Mouse (Mus musculus): Measurements from ENCODE around the gene Map3k12. TPM values are rescaled to one million over a fixed set of nuclear protein-coding genes. Genes with fewer than 3 reads are reported as not detected.

Gene Map3k12
- polyA plus RNA-seq, 1 experiment from 2014 or later, result 14.3 TPM

GRCm38 (mm10) chr15:102505073-102505769 is 11.6 kb downstream of the Map3k12 start:
- H3K27ac ChIP-seq (replicated peaks; ENCODE audit: low read depth, low read length), result no peak overlapping the region
- peaks cover 27% of the 10 kb centered on the region for H3K36me3 ChIP-seq (ENCODE audit: control insufficient read depth, insufficient read depth, low read length)
- H3K9me3 ChIP-seq (ENCODE audit: control insufficient read depth, low read length), result no peaks in the 10 kb centered on the region
- ATAC-seq (ENCODE audit: insufficient number of reproducible peaks, low FRiP score, low TSS enrichment, low read depth) (no peak), DNase-seq (ENCODE audit: low spot score) (no peak)
- no peak overlapping the region for H3K4me2 ChIP-seq (ENCODE audit: low read depth, severe bottlenecking)
- H3K4me1 ChIP-seq (ENCODE audit: control insufficient read depth, insufficient read depth, low read length), result peaks cover 6% of the 10 kb centered on the region
- H3K27me3 ChIP-seq (ENCODE audit: control insufficient read depth, insufficient read depth, low read length), result no peaks in the 10 kb centered on the region
- 67% methylated on average over 12 of the region's 12 CpGs for WGBS
- H3K9ac ChIP-seq (ENCODE audit: low read length), result no peak overlapping the region
- no peak overlapping the region for H3K4me3 ChIP-seq (ENCODE audit: low read depth, low read length)

- peaks cover 36% of the 10 kb centered on the region for H3K36me3 ChIP-seq (ENCODE audit: control insufficient read depth, insufficient read depth, low read length)
- WGBS, result 89% methylated on average over 9 of the region's 9 CpGs
Measured at GRCm38 (mm10) chr15:102503924-102504782, 12.7 kb downstream of the Map3k12 start.

GRCm38 (mm10) chr15:102503447-102503846 is 13.4 kb downstream of the Map3k12 start, which contains the start of gene Gm10337:
Gene Gm10337, plus strand, starts transcription at chr15:102503722.
- peaks cover 38% of the 10 kb centered on the region for H3K36me3 ChIP-seq (ENCODE audit: control insufficient read depth, insufficient read depth, low read length)
- no peak within 1 kb of the TSS for H3K9ac ChIP-seq (ENCODE audit: low read length)
- no peak within 1 kb of the TSS for H3K27ac ChIP-seq (replicated peaks; ENCODE audit: low read depth, low read length)
- 90% methylated on average over 1 of the region's 1 CpGs for WGBS
- H3K4me2 ChIP-seq (ENCODE audit: low read depth, severe bottlenecking), result no peak within 1 kb of the TSS; the same call in 1 of the 2 replicates
- no peaks in the 10 kb centered on the region for H3K4me1 ChIP-seq (ENCODE audit: control insufficient read depth, insufficient read depth, low read length)
- no peak for DNase-seq (ENCODE audit: low spot score)
- no peaks in the 10 kb centered on the region for H3K9me3 ChIP-seq (ENCODE audit: control insufficient read depth, low read length)
- no peak for ATAC-seq (ENCODE audit: insufficient number of reproducible peaks, low FRiP score, low TSS enrichment, low read depth)
- H3K27me3 ChIP-seq (ENCODE audit: control insufficient read depth, insufficient read depth, low read length), result no peaks in the 10 kb centered on the region
- H3K4me3 ChIP-seq (ENCODE audit: low read depth, low read length), result no peak within 1 kb of the TSS

More at GRCm38 (mm10) chr15:102503924-102504782, 12.7 kb downstream of the Map3k12 start:
- Histone ChIP-seq H3K27me3 (ENCODE audit: control insufficient read depth, insufficient read depth, low read length) (no peaks in the 10 kb centered on the region), H3K27ac (replicated peaks; ENCODE audit: low read depth, low read length) (no peak overlapping the region), H3K4me1 (ENCODE audit: control insufficient read depth, insufficient read depth, low read length) (no peaks in the 10 kb centered on the region), H3K4me2 (ENCODE audit: low read depth, severe bottlenecking) (no peak overlapping the region; the same call in 1 of the 2 replicates), H3K9ac (ENCODE audit: low read length) (no peak overlapping the region), H3K4me3 (ENCODE audit: low read depth, low read length) (no peak overlapping the region), H3K9me3 (ENCODE audit: control insufficient read depth, low read length) (no peaks in the 10 kb centered on the region)
- DNase-seq (ENCODE audit: low spot score), result no peak
- ATAC-seq (ENCODE audit: insufficient number of reproducible peaks, low FRiP score, low TSS enrichment, low read depth), result no peak

GRCm38 (mm10) chr15:102502254-102502840 is 14.5 kb downstream of the Map3k12 start:
- H3K27me3 ChIP-seq (ENCODE audit: control insufficient read depth, insufficient read depth, low read length), result no peaks in the 10 kb centered on the region
- H3K4me1 ChIP-seq (ENCODE audit: control insufficient read depth, insufficient read depth, low read length), result no peaks in the 10 kb centered on the region
- H3K9ac ChIP-seq (ENCODE audit: low read length), result no peak overlapping the region
- no peaks in the 10 kb centered on the region for H3K9me3 ChIP-seq (ENCODE audit: control insufficient read depth, low read length)
- no peak overlapping the region for H3K4me2 ChIP-seq (ENCODE audit: low read depth, severe bottlenecking)
- H3K36me3 ChIP-seq (ENCODE audit: control insufficient read depth, insufficient read depth, low read length), result peaks cover 41% of the 10 kb centered on the region
- H3K4me3 ChIP-seq (ENCODE audit: low read depth, low read length), result no peak overlapping the region
- 84% methylated on average over 9 of the region's 9 CpGs for WGBS
- no peak overlapping the region for H3K27ac ChIP-seq (replicated peaks; ENCODE audit: low read depth, low read length)
- ATAC-seq (ENCODE audit: insufficient number of reproducible peaks, low FRiP score, low TSS enrichment, low read depth), result no peak
- DNase-seq (ENCODE audit: low spot score), result no peak

- no peak overlapping the region for H3K4me2 ChIP-seq (ENCODE audit: low read depth, severe bottlenecking)
- 87% methylated on average over 19 of the region's 19 CpGs for WGBS
- 0 out of 2 replicates have a peak, but pooled peaks have one; percentile 17 for ATAC-seq (ENCODE audit: insufficient number of reproducible peaks, low FRiP score, low TSS enrichment, low read depth)
Measured at GRCm38 (mm10) chr15:102501084-102501814, 15.6 kb downstream of the Map3k12 start.

GRCm38 (mm10) chr15:102500479-102500878 is 16.4 kb downstream of the Map3k12 start:
- Histone ChIP-seq H3K4me2 (ENCODE audit: low read depth, severe bottlenecking) (no peak overlapping the region), H3K9ac (ENCODE audit: low read length) (no peak overlapping the region), H3K4me1 (ENCODE audit: control insufficient read depth, insufficient read depth, low read length) (no peaks in the 10 kb centered on the region), H3K9me3 (ENCODE audit: control insufficient read depth, low read length) (no peaks in the 10 kb centered on the region), H3K36me3 (ENCODE audit: control insufficient read depth, insufficient read depth, low read length) (peaks cover 50% of the 10 kb centered on the region), H3K27me3 (ENCODE audit: control insufficient read depth, insufficient read depth, low read length) (no peaks in the 10 kb centered on the region), H3K27ac (replicated peaks; ENCODE audit: low read depth, low read length) (no peak overlapping the region), H3K4me3 (ENCODE audit: low read depth, low read length) (no peak overlapping the region)
- 90% methylated on average over 5 of the region's 5 CpGs for WGBS
- DNase-seq (ENCODE audit: low spot score) (no peak), ATAC-seq (ENCODE audit: insufficient number of reproducible peaks, low FRiP score, low TSS enrichment, low read depth) (no peak)

More at GRCm38 (mm10) chr15:102501084-102501814, 15.6 kb downstream of the Map3k12 start:
- Histone ChIP-seq H3K36me3 (ENCODE audit: control insufficient read depth, insufficient read depth, low read length) (peaks cover 47% of the 10 kb centered on the region), H3K9ac (ENCODE audit: low read length) (no peak overlapping the region), H3K9me3 (ENCODE audit: control insufficient read depth, low read length) (no peaks in the 10 kb centered on the region), H3K27ac (replicated peaks; ENCODE audit: low read depth, low read length) (no peak overlapping the region), H3K27me3 (ENCODE audit: control insufficient read depth, insufficient read depth, low read length) (no peaks in the 10 kb centered on the region), H3K4me3 (ENCODE audit: low read depth, low read length) (no peak overlapping the region), H3K4me1 (ENCODE audit: control insufficient read depth, insufficient read depth, low read length) (no peaks in the 10 kb centered on the region)
- DNase-seq (ENCODE audit: low spot score), result no peak

GRCm38 (mm10) chr15:102499851-102500250 is 17.0 kb downstream of the Map3k12 start:
- Histone ChIP-seq H3K4me2 (ENCODE audit: low read depth, severe bottlenecking) (no peak overlapping the region), H3K36me3 (ENCODE audit: control insufficient read depth, insufficient read depth, low read length) (peaks cover 50% of the 10 kb centered on the region), H3K9ac (ENCODE audit: low read length) (no peak overlapping the region), H3K27ac (replicated peaks; ENCODE audit: low read depth, low read length) (no peak overlapping the region), H3K4me3 (ENCODE audit: low read depth, low read length) (no peak overlapping the region), H3K4me1 (ENCODE audit: control insufficient read depth, insufficient read depth, low read length) (no peaks in the 10 kb centered on the region), H3K27me3 (ENCODE audit: control insufficient read depth, insufficient read depth, low read length) (no peaks in the 10 kb centered on the region), H3K9me3 (ENCODE audit: control insufficient read depth, low read length) (no peaks in the 10 kb centered on the region)
- no peak for DNase-seq (ENCODE audit: low spot score)
- ATAC-seq (ENCODE audit: insufficient number of reproducible peaks, low FRiP score, low TSS enrichment, low read depth), result no peak
- 91% methylated on average over 6 of the region's 6 CpGs for WGBS

GRCm38 (mm10) chr15:102499370-102499769 is 17.5 kb downstream of the Map3k12 start:
- ATAC-seq (ENCODE audit: insufficient number of reproducible peaks, low FRiP score, low TSS enrichment, low read depth) (no peak), DNase-seq (ENCODE audit: low spot score) (no peak)
- Histone ChIP-seq H3K27me3 (ENCODE audit: control insufficient read depth, insufficient read depth, low read length) (no peaks in the 10 kb centered on the region), H3K4me1 (ENCODE audit: control insufficient read depth, insufficient read depth, low read length) (no peaks in the 10 kb centered on the region), H3K27ac (replicated peaks; ENCODE audit: low read depth, low read length) (no peak overlapping the region), H3K4me2 (ENCODE audit: low read depth, severe bottlenecking) (no peak overlapping the region), H3K9ac (ENCODE audit: low read length) (no peak overlapping the region), H3K4me3 (ENCODE audit: low read depth, low read length) (no peak overlapping the region), H3K9me3 (ENCODE audit: control insufficient read depth, low read length) (no peaks in the 10 kb centered on the region), H3K36me3 (ENCODE audit: control insufficient read depth, insufficient read depth, low read length) (peaks cover 49% of the 10 kb centered on the region)
- 79% methylated on average over 3 of the region's 3 CpGs for WGBS
